In the genomic region with DNA sequence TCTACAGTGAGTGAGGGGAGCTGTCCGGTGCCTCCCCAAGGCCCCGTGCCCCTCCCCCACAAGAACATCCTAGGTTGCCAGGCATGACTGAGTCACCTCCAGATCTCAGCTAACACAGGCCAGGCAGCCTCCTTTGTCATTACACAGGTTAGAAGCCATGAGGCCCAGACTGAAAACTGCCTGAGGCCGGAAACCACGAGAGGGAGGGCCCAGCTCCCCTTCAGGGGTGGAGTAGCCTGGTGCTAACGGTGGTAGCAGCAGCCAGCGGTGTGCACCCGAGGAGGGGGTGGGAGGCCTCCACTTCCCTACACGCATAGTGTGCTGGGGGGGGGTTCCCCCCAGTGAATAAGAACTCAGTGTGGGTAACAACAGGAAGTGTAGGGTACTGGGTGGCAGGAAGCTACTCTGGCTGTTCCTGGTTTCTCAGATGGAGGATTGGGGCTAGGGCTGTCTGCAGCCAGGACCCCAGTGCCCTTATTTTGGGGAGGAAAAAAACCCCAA, we compare ENCODE assay signal across 2 mouse cellular contexts.
TF ChIP-seq lines count a peak whose summit lies in the region.

No protein-coding gene starts in this region.

TF ChIP-seq in C2C12, 6 proteins besides CTCF, POLR2A, EP300 and RAD21:
- TF ChIP-seq MAX (IDR thresholded peaks at IDR 0.05) (peak; percentile 85), USF1 (IDR thresholded peaks at IDR 0.05; ENCODE audit: low read depth) (no peak)

TF ChIP-seq in MEL, 35 proteins besides CTCF, POLR2A, EP300 and RAD21:
- peak; percentile 70 for TF ChIP-seq MYC (IDR thresholded peaks at IDR 0.05; ENCODE audit: low read depth, low read length)
- peak; percentile 63; the same call in 1 of the 2 replicates for TF ChIP-seq HCFC1 (IDR thresholded peaks at IDR 0.05; ENCODE audit: low read depth, low read length)
- peak; percentile 12; the same call in 1 of the 2 replicates for TF ChIP-seq TBP (IDR thresholded peaks at IDR 0.05; ENCODE audit: low read depth, low read length)
- peak; percentile 38; the same call in 1 of the 2 replicates for TF ChIP-seq ETS1 (IDR thresholded peaks at IDR 0.05; ENCODE audit: low read depth, low read length)
- TF ChIP-seq ELF1 (IDR thresholded peaks at IDR 0.05; ENCODE audit: low read depth, low read length), result peak; percentile 76
- TF ChIP-seq NELFE (IDR thresholded peaks at IDR 0.05; ENCODE audit: low read depth, low read length), result no peak
- TF ChIP-seq UBTF (IDR thresholded peaks at IDR 0.05; ENCODE audit: borderline replicate concordance, insufficient read depth, low read depth, low read length), result no peak
- TF ChIP-seq SIN3A (IDR thresholded peaks at IDR 0.05; ENCODE audit: low read length), result peak; percentile 66
- TF ChIP-seq MAZ (IDR thresholded peaks at IDR 0.05; ENCODE audit: low read depth, low read length), result peak; percentile 87; the same call in 1 of the 2 replicates
- peak; percentile 51; the same call in 1 of the 2 replicates for TF ChIP-seq MAX (IDR thresholded peaks at IDR 0.05; ENCODE audit: low read length)
- TF ChIP-seq MYB (IDR thresholded peaks at IDR 0.05; ENCODE audit: low read depth, low read length), result no peak
- peak; percentile 52; the same call in 1 of the 2 replicates for TF ChIP-seq MXI1 (IDR thresholded peaks at IDR 0.05; ENCODE audit: low read depth, low read length)
TF ChIP-seq in MEL: peak in this region for 9.
